Mouse (Mus musculus): ENCODE measurements around the gene Tespa1. TPM values are rescaled to one million over a fixed set of nuclear protein-coding genes. Genes with fewer than 3 reads are reported as not detected.
"Not testable (repeated sequence)": the region's sequence is repeated elsewhere in the genome, so short reads cannot be mapped to it uniquely, and the experiment has no call there.

The Tespa1 gene
- under 1 TPM; 0.53 to 0.55 TPM for total RNA-seq (2021)
- long read RNA-seq, experiment 1, partial matches to known transcripts = 0 of 1 reads
- long read RNA-seq, experiment 1, other reads (novel, unspliced or antisense) = 1 of 1 reads
- long read RNA-seq, experiment 2 = 0 reads

DNA sequence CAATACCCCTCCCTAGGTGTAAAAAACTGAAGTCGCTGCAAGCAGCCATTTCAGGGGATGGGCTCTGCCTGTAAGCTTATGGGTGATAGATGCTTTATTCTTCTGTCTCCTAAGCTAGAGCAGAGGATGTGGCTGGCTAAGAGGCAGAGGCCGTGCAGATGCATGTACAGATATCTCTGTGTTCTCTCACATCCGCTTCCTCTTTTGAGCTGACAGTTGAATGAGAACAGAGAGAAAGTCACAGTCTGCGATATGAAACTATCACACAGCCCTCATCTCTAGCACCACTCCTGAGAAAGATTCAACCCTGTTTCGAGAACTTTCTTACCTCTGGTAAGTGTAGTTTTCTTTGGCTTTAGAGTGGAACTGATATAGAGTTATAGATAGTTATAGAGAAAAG is at the start of gene Tespa1:
Tespa1 (plus strand) TSS at position 234 of the 400 bp plus-strand sequence.
- DNase-seq = no peak
- intact Hi-C loops (cut with DNase I; ENCODE audit: low total_unique reads) = no loop called here

DNA sequence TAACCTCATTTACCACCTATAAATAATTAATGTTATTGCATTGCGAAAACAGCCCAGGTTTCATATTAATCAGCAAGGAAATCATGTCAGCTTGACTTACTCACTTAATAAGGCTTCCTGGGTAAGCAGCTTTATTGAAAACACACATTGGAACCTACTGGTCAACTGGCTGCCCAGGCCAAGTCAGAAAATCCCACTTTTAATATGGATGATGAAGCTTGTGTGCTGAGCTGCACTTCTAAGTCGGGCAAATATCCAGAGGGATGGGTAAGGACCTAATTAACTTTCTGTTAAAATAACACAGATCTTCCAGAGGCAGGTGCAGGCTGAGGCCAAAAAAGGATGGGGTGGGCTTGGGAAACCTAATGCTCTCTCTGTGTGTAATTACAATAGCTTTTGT is 46.9 kb upstream of the Tespa1 start:
- intact Hi-C loops (cut with DNase I; ENCODE audit: low total_unique reads) = no loop called here
- DNase-seq = no peak

DNA sequence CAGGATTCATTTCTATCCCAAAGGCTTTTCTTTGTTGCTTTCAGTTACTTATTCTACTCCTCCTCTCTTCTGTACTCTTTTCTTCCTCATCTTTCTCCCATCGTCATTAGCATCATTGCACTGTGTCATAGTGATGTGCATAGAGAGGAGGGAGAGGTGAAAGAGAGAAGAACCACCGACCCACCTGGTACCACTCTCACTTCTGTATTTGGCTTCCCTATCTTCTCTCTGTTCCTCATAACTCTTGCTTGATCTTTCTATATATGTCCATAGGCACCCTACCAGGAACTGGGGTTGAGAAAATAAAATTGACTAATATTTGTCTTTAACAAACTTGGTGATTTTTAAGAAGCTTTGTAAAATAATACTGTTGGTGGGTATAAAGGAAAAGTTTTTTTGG is 46.2 kb upstream of the Tespa1 start:
- intact Hi-C loops (cut with DNase I; ENCODE audit: low total_unique reads) = no loop called here
- DNase-seq = no peak

DNA sequence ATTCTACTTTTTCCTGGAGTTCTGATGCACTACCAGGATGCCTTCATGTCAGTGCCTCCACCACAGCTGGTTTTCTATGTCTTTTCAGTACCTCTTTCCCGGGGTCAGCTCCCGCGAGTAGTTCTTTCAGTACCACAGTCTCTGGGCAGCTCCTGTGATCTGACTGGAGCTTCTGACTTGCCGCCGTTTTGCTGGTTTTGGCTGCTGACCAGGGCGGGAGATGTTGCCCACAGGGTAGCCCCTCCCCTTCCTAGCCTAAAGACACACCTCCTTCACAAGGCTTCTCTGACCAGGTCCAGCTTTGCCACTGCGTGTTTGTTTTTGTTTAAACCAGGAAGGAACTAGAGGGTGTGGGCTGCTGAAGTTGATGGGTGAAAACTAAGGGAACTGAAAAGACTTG is 42.6 kb upstream of the Tespa1 start, which contains the start of gene Neurod4:
Neurod4 (minus strand) TSS at position 175 of the 400 bp plus-strand sequence.
- intact Hi-C loops (cut with DNase I; ENCODE audit: low total_unique reads) = no loop called here

DNA sequence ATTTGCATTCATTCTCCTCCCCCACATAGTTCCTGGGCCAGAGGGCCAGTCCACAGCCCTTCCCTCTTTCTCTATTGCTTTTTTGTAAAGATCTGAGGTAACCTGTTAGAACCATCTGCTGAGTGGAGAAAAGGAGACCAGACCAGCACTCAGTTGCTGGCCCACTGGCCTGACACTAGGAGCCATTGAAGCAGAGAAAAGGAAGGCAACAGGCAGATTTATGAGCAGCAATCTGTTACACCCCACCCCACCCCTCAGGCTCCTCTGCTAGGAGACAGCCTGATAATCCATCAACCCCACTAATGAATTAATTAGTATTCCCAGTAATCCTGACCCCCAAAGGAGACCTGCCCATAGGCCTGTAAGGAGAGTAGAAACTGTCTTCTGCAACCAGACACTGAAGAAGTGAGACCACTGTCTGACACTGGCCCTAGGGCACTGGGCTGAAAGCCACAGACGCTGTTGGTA is 40.7 kb upstream of the Tespa1 start:
- intact Hi-C loops (cut with DNase I; ENCODE audit: low total_unique reads) = no loop called here
- no peak for DNase-seq

More for the DNA sequence above, 42.6 kb upstream of the Tespa1 start, which contains the start of gene Neurod4:
- DNase-seq = peak; percentile 28

DNA sequence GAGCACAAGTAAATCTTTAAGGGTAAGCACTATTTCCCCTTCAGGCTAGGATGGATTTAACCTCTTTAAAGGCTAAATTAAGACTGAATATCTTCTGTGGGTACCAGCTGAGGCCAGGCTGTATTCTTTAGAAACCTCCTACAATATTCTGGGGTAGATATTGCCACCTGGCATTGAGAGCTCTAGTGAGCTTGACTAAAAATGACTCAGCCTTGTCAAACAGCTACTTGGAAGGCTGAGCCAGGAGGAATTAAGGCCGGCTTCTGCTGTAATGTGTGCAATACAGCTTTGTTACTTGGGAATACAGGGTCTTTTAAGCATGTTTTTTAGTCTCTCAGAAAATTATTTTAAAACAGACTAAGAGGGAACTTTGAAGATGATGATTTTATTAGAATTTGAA is 35.5 kb upstream of the Tespa1 start:
- intact Hi-C loops (cut with DNase I; ENCODE audit: low total_unique reads) = no loop called here
- no peak for DNase-seq

DNA sequence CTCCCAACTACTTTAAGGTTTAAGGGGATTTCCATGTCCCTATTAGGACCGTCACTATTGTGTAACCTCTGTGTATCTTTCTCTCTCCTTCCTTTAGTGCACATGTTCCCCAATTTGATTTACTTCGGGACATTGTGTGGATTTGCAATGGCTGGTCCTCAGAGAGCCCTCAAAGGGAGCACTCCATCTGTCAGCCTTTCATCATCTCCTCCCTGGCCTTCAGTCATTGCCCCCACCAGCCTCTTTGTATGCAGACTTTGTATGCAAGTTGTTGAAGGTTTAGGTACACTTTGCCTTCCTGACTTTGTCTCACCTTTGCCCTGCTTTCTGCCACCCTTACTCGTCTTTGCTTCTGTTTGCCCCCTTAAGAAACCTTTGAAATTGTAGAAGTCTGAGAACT is 34.7 kb upstream of the Tespa1 start:
- intact Hi-C loops (cut with DNase I; ENCODE audit: low total_unique reads) = no loop called here
- no peak for DNase-seq

DNA sequence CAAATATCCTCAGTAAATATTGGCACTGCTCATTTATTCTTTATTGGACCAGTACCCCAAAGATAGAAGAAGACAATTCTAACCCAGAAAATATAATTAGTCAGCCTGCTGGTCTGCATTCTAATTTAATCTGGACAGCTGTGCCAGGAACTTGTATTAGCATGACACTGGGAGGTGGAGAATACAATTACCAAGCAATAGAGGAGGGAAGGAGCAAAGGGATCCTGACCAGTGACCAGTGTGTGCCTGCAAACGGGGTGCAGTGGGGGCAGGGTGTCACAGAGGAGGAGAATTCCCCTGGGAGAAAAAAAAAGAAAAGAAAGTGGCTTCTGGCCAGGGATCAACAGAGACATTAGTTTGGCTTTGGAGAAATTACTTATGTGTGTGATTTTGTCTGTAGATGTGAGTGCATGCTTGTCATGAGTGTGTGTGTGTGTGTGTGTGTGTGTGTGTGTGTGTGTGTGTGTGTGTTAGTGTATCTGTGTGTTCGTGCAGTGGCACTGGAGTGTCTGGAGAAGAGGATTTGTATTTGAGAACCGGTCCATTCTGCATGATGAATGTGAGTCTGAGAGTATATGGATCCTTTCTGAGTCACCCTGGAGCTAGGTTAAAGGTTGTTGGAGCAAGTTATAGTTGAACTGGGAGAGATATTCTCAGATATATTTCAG is 28.8 kb upstream of the Tespa1 start:
- intact Hi-C loops (cut with DNase I; ENCODE audit: low total_unique reads) = no loop called here
- DNase-seq = no peak

DNA sequence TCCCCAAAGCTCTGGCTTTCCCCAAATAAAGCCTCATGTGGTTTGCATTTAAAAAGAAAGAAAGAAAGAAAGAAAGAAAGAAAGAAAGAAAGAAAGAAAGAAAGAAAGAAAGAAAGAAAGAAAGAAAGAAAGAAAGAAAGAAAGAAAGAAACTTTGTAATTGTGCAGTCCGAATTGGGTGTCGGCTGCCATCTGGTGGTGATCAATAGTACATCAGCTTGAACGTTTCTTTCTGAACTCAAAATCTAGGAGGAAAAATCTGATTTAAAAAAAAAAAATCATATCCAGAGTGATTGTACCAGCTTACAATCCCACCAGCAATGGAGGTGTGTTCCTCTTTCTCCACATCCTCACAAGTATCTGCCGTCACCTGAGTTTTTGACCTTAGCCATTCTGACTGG is 23.9 kb upstream of the Tespa1 start:
- intact Hi-C loops (cut with DNase I; ENCODE audit: low total_unique reads) = loop anchor here (2.0 kb wide), 1 partner anchor 70 kb away; no protein-coding TSS in a partner anchor
- DNase-seq = not testable (repeated sequence)

DNA sequence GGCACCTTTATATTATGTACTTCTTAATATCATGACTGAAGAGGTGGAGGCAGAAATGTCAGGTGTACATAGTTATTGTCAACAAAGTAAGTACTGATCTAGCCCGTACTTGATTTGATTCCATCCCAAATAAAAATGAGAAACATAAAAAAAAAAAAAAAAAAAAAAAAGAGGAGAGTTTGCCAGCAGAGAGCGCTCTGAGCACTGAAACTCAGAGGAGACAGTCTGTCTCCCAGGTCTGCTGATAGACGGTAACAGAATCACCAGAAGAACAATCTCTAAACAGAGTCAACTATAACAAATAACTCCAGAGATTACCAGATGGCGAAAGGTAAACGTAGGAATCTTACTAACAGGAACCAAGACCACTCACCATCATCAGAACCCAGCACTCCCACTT is 18.5 kb upstream of the Tespa1 start:
- intact Hi-C loops (cut with DNase I; ENCODE audit: low total_unique reads); DNase-seq: not testable (repeated sequence)

DNA sequence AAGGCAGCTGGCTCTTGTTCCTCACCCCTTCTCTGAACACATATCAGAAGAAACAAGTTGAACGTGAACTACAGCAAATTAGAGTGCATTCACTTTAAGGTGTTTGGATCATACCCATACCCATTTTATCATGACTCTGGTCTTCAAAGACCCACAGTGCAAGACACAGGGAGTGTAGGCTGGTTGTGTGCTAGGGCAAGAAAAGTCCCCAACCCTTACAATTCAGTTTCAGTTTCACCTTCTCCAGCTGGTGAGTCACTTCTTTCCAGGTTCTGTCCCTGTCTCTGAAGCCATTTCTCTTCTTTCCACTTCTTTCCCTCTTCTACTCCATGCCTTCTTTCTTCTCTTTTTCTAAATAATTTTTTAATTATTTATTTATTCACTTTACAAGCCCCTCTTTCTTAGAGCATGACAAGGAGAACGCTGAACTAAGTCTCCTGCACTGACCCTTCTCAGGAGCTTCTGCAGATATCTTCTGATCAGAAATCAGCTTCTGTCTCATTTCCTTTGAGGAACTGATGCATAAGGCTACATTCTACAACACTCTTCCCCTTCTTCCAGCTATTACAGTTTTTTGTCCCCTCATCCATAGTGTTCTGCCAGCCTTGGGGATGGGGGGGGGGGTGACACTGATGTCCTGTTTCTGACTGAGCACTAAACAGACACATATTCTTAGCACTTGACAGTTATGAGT is 11.0 kb upstream of the Tespa1 start:
- intact Hi-C loops (cut with DNase I; ENCODE audit: low total_unique reads) = no loop called here

DNA sequence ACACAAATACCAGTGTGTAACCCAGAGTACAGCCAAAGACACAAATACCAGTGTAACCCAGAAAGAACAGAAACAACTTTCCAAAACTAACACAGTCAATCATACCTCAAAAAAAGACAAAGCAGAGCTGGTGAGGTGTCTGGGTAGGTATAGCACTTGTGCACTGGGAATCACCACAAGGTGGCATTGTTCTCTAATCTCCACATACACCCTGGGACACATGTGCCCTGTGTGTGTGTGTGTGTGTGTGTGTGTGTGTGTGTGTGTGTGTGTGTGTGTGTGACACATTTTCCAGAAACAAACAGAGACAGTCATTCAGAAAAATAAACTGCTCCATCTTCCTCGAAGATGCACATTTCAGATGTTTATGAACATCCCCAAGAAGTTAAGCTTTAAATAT is 9.1 kb upstream of the Tespa1 start:
- intact Hi-C loops (cut with DNase I; ENCODE audit: low total_unique reads) = no loop called here
- no peak for DNase-seq

More for the DNA sequence above, 11.0 kb upstream of the Tespa1 start:
- DNase-seq = no peak

DNA sequence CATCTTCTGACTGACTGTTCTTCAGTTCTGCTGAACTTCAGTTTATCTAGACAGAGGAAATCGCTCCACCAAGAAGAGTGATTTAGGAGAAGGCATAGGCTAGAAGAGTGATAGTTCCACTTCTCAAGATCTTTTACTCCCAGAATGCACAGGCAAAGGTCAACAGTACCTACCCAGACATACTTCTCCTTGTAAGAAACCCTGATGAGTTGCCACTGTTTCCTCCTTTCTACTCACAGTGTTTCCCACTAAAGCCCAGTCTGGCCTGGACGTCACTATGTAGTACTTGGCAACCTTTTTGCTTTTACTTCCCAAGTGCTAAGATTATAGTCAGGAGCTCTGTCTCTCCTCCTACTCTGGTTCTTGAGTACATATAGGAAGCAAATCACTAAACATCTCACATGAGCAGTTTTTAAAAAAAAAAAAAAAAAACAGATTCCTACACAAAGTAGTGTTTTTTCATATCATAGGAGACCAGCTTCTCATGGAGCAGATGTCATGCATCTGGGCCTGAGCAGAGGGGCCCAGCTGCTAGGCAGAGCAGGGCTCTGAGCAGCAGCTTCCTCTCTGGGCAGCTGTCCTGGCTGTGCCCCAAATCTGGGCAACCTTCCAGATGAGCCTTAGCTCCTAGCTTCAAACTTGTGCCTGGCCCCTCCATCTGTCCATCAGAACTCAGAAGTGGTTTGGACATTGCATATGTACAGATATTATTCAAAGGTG is 8.4 kb upstream of the Tespa1 start:
- intact Hi-C loops (cut with DNase I; ENCODE audit: low total_unique reads) = no loop called here
- peak; percentile 64 for DNase-seq

DNA sequence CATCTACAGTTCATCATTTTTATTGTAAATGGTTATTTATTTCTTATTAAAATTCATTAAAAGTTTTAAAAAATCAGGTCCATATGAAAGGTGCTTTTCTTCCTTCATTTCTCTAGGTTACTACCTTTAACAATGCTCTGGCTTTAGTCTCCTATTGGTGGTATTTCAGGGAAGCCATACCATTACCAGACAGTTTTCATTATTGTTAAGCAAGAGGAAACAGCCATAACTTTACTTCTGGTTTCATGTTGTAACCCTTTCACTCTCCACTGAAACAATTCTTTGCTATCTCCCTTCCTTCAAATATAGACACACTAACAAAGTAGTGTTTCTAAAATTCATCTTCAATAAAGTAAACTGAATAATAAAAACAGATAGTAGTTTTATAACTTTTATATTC is 6.8 kb upstream of the Tespa1 start:
- intact Hi-C loops (cut with DNase I; ENCODE audit: low total_unique reads) = no loop called here
- DNase-seq = no peak

DNA sequence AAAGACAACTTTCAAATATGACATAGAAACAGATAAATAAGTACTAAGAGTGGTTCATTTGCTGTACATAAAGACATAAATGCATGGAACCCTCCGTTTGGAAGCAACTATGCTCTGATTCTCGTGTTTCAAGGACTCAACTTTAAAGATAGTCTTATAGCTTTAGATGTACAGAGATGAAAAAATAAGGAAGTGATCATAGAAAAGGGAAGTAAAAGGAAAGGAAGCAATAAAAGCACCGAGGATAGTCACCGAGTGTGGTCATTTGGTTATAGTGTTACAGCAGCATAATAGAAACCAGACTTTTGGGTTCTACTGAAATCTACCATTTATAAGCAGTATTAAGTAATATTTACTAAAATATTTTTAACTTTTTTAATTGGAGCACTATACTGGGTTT is 4.0 kb upstream of the Tespa1 start:
- intact Hi-C loops (cut with DNase I; ENCODE audit: low total_unique reads) = no loop called here
- DNase-seq = no peak

DNA sequence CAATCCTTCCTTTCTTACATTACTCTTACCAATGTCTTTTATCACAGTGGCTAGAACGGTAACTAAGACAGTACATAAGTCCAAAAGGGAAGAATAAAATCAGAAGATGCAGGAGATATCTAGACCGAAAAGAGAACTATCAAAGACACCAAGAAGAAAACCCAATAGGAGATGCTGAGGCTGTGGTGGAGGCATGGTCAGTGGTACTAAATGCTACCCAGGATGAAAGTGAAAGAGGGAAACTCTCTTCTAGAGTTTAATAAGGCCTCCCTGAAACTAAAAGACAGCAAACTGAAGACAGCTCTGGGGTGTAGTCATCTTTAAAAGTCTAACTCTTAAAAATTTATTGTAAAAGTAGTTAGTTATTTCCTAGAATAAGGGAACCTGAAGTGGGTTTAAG is 2.0 kb upstream of the Tespa1 start:
- DNase-seq = no peak
- intact Hi-C loops (cut with DNase I; ENCODE audit: low total_unique reads) = no loop called here

DNA sequence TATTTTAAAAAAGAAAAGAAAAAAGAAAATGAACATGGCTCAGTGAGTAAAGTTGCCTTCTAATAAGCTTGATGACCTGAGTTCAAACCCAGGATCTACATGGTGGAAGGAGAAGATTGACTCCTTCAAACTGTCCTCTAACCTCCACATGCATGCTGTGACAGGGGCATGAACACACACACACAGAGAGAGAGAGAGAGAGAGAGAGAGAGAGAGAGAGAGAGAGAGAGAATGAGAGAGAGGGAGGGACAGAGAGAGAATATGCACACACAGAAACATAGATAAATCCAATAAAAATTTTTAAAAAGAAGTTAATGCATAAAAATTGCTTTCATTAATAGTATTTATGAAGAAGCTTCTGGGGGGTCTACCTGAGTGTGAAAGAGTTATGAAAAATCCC is 608 bp upstream of the Tespa1 start:
- no peak for DNase-seq
- intact Hi-C loops (cut with DNase I; ENCODE audit: low total_unique reads) = no loop called here

DNA sequence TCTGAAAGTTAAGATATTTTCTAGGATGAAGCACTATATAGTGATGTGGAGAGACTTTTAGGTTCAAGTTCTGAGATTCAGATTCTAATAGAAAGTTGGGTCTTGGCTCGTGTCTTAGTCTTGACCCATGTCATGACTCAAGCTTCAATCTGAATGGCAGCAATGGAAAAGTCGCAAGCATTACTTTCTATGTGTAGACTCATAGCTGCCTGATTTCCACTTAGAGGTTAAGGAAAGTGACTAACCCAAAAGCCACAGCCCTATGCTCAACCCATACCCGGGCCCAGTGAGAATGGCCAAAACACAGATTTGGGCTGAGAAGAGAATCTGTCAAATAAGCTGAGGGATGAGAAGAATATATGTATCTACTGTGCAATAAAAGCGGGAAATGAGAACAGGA is 1.6 kb downstream of the Tespa1 start:
- no peak for DNase-seq
- intact Hi-C loops (cut with DNase I; ENCODE audit: low total_unique reads) = no loop called here

DNA sequence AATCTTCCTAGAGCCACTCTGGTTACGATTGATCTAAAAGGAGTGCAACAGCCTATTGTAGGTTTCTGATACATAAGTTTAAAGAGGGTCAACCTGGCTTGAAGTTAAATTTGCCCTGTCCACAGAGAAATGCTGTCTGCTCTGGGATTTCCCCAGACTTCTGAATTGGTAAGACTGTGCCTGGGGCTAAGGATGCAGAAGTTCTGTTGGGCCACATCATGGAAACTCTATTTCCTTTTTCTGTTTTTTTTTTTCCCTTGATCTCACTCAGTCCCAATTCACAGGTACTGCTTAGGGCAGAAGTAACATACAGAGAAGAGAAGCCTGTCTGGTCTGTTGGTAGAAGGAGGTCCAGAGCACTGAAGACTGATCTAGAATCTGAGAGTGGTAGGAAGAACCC is 8.0 kb downstream of the Tespa1 start:
- DNase-seq = no peak
- intact Hi-C loops (cut with DNase I; ENCODE audit: low total_unique reads) = no loop called here

DNA sequence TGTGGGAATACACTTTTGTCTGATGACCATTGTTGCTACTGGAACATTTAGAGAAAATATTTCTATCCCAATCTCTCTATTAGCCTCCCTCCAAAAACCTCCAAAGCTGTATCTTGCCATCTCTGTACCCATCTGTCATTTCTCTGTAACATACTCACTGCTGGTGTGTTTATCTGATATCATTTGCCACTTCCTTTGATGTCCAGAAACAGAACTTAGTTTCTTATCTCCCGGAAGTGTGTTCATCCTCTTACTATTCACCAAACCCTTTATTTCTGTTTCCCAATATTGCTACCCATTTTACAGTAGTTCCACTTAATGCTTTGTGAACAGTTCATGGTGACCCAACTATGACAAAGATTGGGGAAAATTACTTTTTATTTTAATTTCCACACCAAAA is 13.7 kb downstream of the Tespa1 start:
- intact Hi-C loops (cut with DNase I; ENCODE audit: low total_unique reads) = no loop called here
- no peak for DNase-seq
